Mouse (Mus musculus) liver, embryonic 14.5 days (tissue): ENCODE measurements around the gene Pik3ap1.

Experiments
- CTCF ChIP-seq: IDR thresholded peaks from 2 replicates; pipeline ENCODE4 v1.5.1; 2016; ENCODE audit warnings: antibody characterized with exemption, low read depth, control low read depth
- EP300 ChIP-seq: IDR thresholded peaks from 2 replicates; pipeline ENCODE4 v1.6.1; 2016; ENCODE audit warnings: antibody characterized with exemption, low read depth

GRCm38 (mm10) chr19:41417995-41418394, 33.1 kb upstream of the Pik3ap1 start:
- TF ChIP-seq CTCF = no peak
- no peak for TF ChIP-seq EP300
